Mouse (Mus musculus) kidney, adult 2 months (tissue): ENCODE measurements around the gene Krt26. TPM values are rescaled to one million over a fixed set of nuclear protein-coding genes. Genes with fewer than 3 reads are reported as not detected.
A peak's percentile ranks its signal among the peaks of the same experiment; 100 is the strongest.

Experiments
- DNase-seq: peaks from one replicate; pipeline ENCODE4 v3.0.0; 2021
- H3K27ac ChIP-seq: fragments of 200-500 bp; 2 replicates; pipeline ENCODE4 v1.5.1; 2012; ENCODE audit warnings: low read depth, low read length, control low read depth, inconsistent platforms; ENCODE audit not compliant: insufficient read depth
- H3K27me3 ChIP-seq: fragments of 200-500 bp; replicated peaks from 2 replicates; pipeline ENCODE4 v1.6.1; 2012; ENCODE audit warnings: mild to moderate bottlenecking, moderate library complexity, low read length, inconsistent platforms; ENCODE audit not compliant: control insufficient read depth, insufficient read depth
- H3K36me3 ChIP-seq: fragments of 200-500 bp; 2 replicates; pipeline ENCODE4 v1.6.1; 2012; ENCODE audit warnings: mild to moderate bottlenecking, moderate library complexity, low read length, inconsistent platforms; ENCODE audit not compliant: control insufficient read depth, insufficient read depth
- H3K4me1 ChIP-seq: fragments of 200-500 bp; 2 replicates; pipeline ENCODE4 v1.6.1; 2011; ENCODE audit warnings: low read length; ENCODE audit not compliant: control insufficient read depth, insufficient read depth
- H3K4me3 ChIP-seq: fragments of 200-500 bp; 2 replicates; pipeline ENCODE4 v1.5.1; 2011; ENCODE audit warnings: mild to moderate bottlenecking, low read depth, low read length, control low read depth; ENCODE audit not compliant: insufficient read depth
- CTCF ChIP-seq: fragments of 200-500 bp; conservative IDR thresholded peaks from 2 replicates; pipeline ENCODE4 v1.5.1; 2011; ENCODE audit warnings: low read depth, mild to moderate bottlenecking, control low read depth, low read length, moderate library complexity, mixed read lengths; ENCODE audit not compliant: insufficient read depth, insufficient read length
- POLR2A ChIP-seq: fragments of 200-500 bp; IDR thresholded peaks from one replicate; pipeline ENCODE4 v1.6.1; 2011; ENCODE audit warnings: low read depth, low read length, control low read depth
- WGBS: fragments of 180-500 bp; shearing (Covaris S2); methylation state at CpG from one replicate; pipeline ENCODE4 v1.1.7; 2018; 5-methylcytosine and 5-hydroxymethylcytosine counted together
- polyA plus RNA-seq: library from polyadenylated mRNA; depleted of rRNA; stranded (reverse); fragments of >200 nt; gene quantifications from 2 replicates; pipeline ENCODE4 v1.2.3, GENCODE M21; 2012

The Krt26 gene
- polyA plus RNA-seq, 1 experiment = not detected

- H3K4me1 ChIP-seq = no peaks in the 10 kb centered on the region
- H3K27ac ChIP-seq = no peak overlapping the region
- no peaks in the 10 kb centered on the region for H3K36me3 ChIP-seq
- no peaks in the 10 kb centered on the region for H3K27me3 ChIP-seq
- TF ChIP-seq POLR2A = no peak
- TF ChIP-seq CTCF = peak; percentile 57
- H3K4me3 ChIP-seq = no peak overlapping the region
- DNase-seq = peak; percentile 17
- WGBS = 19% methylated on average over 9 of the region's 9 CpGs
Observed at GRCm38 (mm10) chr11:99364412-99364811, 26.6 kb upstream of the Krt26 start.

GRCm38 (mm10) chr11:99361423-99361822 is 23.7 kb upstream of the Krt26 start:
- H3K27me3 ChIP-seq = no peaks in the 10 kb centered on the region
- no peaks in the 10 kb centered on the region for H3K36me3 ChIP-seq
- no peak overlapping the region for H3K27ac ChIP-seq
- H3K4me3 ChIP-seq = no peak overlapping the region
- 64% methylated on average over 8 of the region's 8 CpGs for WGBS
- no peak for DNase-seq
- TF ChIP-seq CTCF (no peak), POLR2A (no peak)
- no peaks in the 10 kb centered on the region for H3K4me1 ChIP-seq

GRCm38 (mm10) chr11:99351004-99351403 is 13.2 kb upstream of the Krt26 start, which contains the start of gene Krt27:
TSS of gene Krt27 (minus strand) at chr11:99351104.
- Histone ChIP-seq H3K27me3 (peaks cover 1% of the 10 kb centered on the region; the same call in 1 of the 2 replicates), H3K4me3 (no peak within 1 kb of the TSS), H3K4me1 (no peaks in the 10 kb centered on the region), H3K36me3 (no peaks in the 10 kb centered on the region), H3K27ac (no peak within 1 kb of the TSS)
- TF ChIP-seq POLR2A (no peak), CTCF (no peak)
- DNase-seq = no peak
- WGBS = 77% methylated on average over 12 of the region's 12 CpGs

- WGBS = 67% methylated on average over 11 of the region's 11 CpGs
- H3K4me1 ChIP-seq = no peaks in the 10 kb centered on the region
Observed at GRCm38 (mm10) chr11:99339299-99339847, 1.6 kb upstream of the Krt26 start.

GRCm38 (mm10) chr11:99333426-99333825 is 4.3 kb downstream of the Krt26 start:
- H3K27ac ChIP-seq = no peak overlapping the region
- 36% methylated on average over 13 of the region's 13 CpGs for WGBS
- TF ChIP-seq CTCF (no peak), POLR2A (no peak)
- DNase-seq = no peak
- H3K4me1 ChIP-seq = no peaks in the 10 kb centered on the region
- H3K36me3 ChIP-seq = no peaks in the 10 kb centered on the region
- no peak overlapping the region for H3K4me3 ChIP-seq
- no peaks in the 10 kb centered on the region; the same call in 1 of the 2 replicates for H3K27me3 ChIP-seq

More at GRCm38 (mm10) chr11:99339299-99339847, 1.6 kb upstream of the Krt26 start:
- H3K36me3 ChIP-seq = no peaks in the 10 kb centered on the region
- no peak for DNase-seq
- TF ChIP-seq CTCF (no peak), POLR2A (no peak)
- no peak overlapping the region for H3K4me3 ChIP-seq
- H3K27ac ChIP-seq = no peak overlapping the region
- no peaks in the 10 kb centered on the region for H3K27me3 ChIP-seq

GRCm38 (mm10) chr11:99329655-99330054 is 8.1 kb downstream of the Krt26 start:
- no peak for TF ChIP-seq POLR2A
- no peak for TF ChIP-seq CTCF
- 51% methylated on average over 2 of the region's 2 CpGs for WGBS
- H3K4me3 ChIP-seq = no peak overlapping the region
- DNase-seq = no peak
- H3K27ac ChIP-seq = no peak overlapping the region
- H3K27me3 ChIP-seq = no peaks in the 10 kb centered on the region; the same call in 1 of the 2 replicates
- H3K36me3 ChIP-seq = no peaks in the 10 kb centered on the region
- H3K4me1 ChIP-seq = no peaks in the 10 kb centered on the region

- no peak within 1 kb of the TSS for H3K4me3 ChIP-seq
- WGBS = 86% methylated on average over 11 of the region's 11 CpGs
- TF ChIP-seq POLR2A = no peak
- no peak for TF ChIP-seq CTCF
- H3K36me3 ChIP-seq = no peaks in the 10 kb centered on the region
- no peaks in the 10 kb centered on the region for H3K4me1 ChIP-seq
- no peaks in the 10 kb centered on the region for H3K27me3 ChIP-seq
- no peak for DNase-seq
- no peak within 1 kb of the TSS for H3K27ac ChIP-seq
Observed at GRCm38 (mm10) chr11:99322851-99323250, 14.9 kb downstream of the Krt26 start, which contains the start of gene Krt25. TSS of gene Krt25 (minus strand) at chr11:99322951.
